Mouse (Mus musculus): ENCODE data around the gene Lmx1a.
A peak's percentile ranks its signal among the peaks of the same experiment; 100 is the strongest.

Gene Lmx1a

GRCm38 (mm10) chr1:167689232-167689261 lies at the start of gene Lmx1a:
TSS of gene Lmx1a (plus strand) at chr1:167689237.
- DNase-seq (ENCODE audit: inconsistent ontology term) = no peak

- DNase-seq (ENCODE audit: inconsistent ontology term) = peak; percentile 77
Measured at GRCm38 (mm10) chr1:167644866-167645537, 44.0 kb upstream of the Lmx1a start.

DNA sequence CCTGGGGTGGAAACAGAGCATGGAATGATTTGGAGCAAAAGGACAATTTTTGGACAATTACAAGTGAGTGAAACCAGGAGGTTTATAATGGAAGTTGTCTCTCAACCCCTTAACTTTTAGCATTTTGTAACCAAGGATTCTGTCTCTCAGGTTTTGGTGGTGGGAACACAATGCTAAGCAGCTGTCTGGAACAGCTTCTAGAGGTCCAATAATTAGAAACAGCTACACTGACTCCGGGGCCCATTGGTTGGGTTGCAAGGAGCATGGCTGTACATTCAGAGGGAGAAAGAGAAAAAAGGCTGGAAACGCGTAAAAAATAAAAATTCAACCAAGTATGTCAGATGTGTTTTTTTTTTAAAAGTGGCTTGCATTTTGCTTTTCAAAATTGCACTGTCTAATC lies 40.4 kb upstream of the Lmx1a start:
- no peak for DNase-seq (ENCODE audit: inconsistent ontology term)

DNA sequence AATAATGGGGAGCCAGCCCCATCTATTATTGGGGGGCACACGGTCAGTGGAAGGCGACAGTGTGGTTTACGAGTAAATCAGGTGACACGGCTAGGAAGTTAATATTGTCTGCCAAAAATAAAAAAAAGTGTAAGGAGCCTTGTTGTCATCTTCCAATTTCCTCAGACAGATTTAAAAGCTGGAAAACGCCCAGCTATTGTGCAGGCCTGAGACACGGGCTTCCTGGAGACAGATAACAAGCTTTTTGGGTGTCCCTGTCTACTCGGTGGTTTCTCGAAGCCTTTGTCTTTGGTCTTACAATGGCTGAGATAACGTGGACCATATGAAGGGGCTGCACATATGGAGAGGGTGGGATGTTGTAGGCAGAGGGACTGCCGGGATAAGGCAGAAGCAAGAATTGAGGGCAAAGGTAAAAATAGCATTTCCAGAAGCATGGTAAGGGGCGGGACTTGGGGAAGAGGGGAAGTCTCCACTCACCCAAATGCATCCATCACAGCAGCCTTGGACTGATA lies 39.9 kb upstream of the Lmx1a start:
- DNase-seq (ENCODE audit: inconsistent ontology term) = no peak

DNA sequence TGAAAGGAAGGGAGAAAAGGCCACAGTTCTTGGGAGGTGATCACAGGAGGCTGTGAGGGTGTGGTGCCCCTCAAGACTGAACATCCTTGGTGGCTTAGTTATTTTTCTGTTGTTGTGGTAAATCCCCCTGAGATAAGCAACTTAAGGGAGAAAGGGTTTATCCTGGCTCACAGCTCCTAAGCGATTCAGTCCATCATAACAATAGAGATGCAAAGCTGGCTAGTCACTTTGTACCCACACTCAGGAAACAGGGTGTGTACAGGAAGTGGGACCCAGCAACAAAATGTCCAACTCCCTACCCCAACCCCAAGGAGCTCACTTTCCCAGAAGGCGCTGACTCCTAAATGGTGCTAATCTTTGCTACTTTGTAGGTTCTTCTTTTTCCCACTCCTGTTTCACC lies 36.7 kb upstream of the Lmx1a start:
- DNase-seq (ENCODE audit: inconsistent ontology term) = no peak

- DNase-seq (ENCODE audit: inconsistent ontology term) = no peak
Measured at GRCm38 (mm10) chr1:167659065-167659464, 30.0 kb upstream of the Lmx1a start.

DNA sequence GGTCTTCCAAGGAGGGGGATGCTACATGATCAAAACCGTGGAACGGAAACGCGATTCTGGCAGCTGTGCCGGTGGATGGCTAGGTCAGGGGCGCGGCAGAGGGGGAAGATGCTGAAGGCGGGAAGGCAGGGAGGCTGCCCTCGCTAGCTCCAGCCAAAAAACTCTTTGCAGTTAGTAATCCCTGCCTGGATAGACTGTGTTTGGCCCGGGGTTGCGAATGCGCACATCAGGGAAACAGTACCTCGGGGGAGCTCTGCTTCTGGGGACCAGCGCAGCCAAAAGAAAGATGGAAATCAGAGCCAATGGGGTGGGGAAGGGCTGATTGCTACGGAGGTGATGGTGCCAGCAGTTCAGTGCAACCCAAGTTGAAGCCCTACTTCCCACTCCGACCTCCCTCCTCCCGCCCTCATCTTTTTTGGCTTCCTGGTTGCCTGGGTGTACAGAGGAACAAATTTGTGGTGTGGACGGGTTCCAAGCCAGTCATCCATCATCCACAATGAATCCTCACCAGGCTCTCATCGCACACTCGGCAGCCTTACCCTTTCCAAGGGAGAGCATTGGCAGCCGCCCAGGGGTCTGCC lies 28.4 kb upstream of the Lmx1a start:
- peak; percentile 96 for DNase-seq (ENCODE audit: inconsistent ontology term)

DNA sequence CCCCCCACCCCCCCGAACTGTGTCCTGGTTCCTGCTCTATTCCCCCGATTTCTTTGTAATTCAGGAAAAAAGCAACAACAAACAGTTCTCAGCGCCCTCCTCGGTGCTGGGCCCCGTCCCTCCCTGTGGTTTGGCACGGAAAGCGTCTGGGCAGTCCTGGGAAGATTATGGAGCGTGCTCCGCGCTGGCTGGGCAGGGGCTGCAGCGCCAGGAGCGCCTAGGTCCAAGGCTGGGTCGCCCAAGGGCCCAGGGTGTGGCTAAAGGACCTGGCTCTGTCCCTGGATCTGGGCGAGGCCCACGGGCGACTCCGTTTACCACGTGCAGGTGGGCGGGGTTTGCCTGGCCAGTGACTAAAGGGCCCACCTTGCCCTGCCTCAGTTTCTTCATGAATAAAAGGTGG lies 27.9 kb upstream of the Lmx1a start:
- DNase-seq (ENCODE audit: inconsistent ontology term) = no peak

- DNase-seq (ENCODE audit: inconsistent ontology term) = no peak
Measured at GRCm38 (mm10) chr1:167663136-167663535, 25.9 kb upstream of the Lmx1a start.

DNA sequence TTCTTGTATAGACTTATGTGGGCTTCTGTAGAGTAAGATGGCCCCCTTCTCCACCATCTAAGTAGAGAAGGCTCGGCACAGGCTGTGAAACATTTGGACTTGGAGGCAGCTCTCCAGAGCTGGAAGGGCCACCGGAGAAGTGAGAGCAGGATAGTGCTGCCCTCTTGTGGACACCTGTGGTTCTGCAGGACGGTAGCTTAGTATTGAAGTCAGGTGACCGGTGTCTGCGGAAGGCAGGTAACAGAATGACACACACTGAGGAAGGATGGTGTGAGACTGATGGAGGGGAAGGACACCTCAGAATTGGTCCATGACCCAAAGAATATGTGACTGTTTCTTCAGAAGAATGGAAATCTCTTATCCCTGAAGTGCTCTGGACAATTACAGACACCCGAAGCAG lies 19.2 kb upstream of the Lmx1a start:
- no peak for DNase-seq (ENCODE audit: inconsistent ontology term)

- no peak for DNase-seq (ENCODE audit: inconsistent ontology term)
Measured at GRCm38 (mm10) chr1:167672433-167672987, 16.5 kb upstream of the Lmx1a start.

GRCm38 (mm10) chr1:167679061-167679460 lies 10.0 kb upstream of the Lmx1a start:
- DNase-seq (ENCODE audit: inconsistent ontology term) = no peak

- DNase-seq (ENCODE audit: inconsistent ontology term) = no peak
Measured at GRCm38 (mm10) chr1:167688001-167688346, 1.1 kb upstream of the Lmx1a start.

- peak; percentile 46 for DNase-seq (ENCODE audit: inconsistent ontology term)
Measured at GRCm38 (mm10) chr1:167688347-167689231, 448 bp upstream of the Lmx1a start.

DNA sequence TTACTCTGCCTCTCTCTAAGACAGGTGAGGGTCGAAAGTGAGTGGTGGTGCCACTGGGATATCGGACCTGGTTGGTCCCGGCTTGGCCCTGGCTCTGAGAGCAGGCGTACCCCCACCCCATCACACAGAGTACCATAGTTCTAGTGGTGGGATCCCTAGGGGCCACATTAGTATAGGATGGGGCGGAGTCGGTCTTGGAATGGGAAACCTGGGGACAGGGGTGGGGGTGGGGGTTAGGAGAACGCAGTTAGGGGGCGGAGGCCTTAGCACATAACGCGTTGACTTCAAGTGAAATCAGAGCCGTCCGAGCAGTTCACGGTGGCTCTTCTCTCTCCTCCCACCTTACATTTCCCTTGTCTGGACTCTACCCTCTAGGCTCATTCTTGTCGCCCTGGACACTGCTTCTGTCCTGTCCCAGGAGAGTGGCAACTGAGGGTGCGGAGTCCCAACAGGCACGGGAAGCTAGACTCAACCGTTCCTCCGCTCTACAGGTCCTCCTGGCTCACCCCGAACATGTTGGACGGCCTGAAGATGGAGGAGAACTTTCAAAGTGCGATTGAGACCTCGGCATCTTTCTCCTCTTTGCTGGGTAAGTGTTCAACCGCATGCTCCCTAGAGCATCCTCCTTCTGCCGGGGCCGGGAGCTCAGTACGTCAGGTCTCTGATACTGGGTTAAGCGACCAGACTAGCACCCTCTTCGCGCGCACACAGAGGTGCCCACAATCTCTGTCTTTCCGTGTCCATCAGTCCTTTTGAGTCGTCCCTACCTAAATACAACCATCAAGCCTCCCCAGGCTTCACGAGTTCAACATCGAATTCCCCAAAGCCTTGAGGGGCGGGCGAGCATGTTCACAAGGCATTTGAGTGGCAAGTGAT lies 463 bp downstream of the Lmx1a start:
- no peak for DNase-seq (ENCODE audit: inconsistent ontology term)

DNA sequence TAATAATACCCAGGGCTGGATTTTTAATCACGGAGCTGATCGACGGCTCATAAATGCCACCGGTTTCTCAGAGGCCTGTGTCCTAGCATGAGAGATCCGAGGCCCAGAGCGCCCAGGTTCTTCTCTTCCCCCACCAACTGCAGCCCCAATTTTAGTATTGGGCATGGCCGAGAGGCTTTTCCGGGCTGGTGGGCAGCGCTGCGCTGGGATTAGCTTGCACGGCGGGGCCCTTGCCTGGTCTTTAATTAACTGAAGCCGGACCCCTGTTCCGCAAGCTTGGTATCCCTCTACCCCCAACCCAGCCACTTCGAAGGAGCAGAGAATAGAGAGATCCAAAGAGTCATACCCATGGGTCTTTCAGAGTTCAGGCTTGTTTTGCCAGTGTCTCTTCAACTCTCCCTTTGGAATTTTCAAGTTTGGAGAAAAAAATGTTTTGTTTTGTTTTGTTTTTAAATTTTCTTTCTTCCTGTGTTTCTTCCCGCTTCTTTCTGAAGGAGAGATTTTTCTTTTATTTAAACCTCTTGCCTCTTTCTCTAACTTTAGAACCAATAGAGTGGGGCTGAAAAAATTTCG lies 1.2 kb downstream of the Lmx1a start:
- no peak for DNase-seq (ENCODE audit: inconsistent ontology term)

GRCm38 (mm10) chr1:167690716-167691550 lies 1.9 kb downstream of the Lmx1a start:
- peak; percentile 11 for DNase-seq (ENCODE audit: inconsistent ontology term)

- DNase-seq (ENCODE audit: inconsistent ontology term) = peak; percentile 17
Measured at GRCm38 (mm10) chr1:167691911-167692682, 3.1 kb downstream of the Lmx1a start.

DNA sequence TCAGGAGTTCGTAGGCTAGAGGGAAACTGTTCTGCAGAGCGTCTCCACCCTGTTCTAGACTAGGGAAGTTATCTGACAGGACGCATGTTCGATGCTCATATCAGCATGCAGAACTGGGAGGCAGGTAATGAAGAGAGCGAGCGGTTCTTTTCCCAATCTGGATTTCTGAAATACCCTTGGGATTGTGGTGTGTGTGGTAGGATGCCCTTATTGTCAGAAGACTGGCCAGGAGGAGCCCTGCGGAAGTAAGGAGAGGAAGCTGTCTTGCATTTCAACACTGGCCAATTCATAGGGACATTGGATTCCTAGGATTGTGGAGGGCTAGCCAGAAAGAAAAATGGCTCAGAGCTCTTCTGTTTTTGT lies 3.6 kb downstream of the Lmx1a start:
- peak; percentile 5 for DNase-seq (ENCODE audit: inconsistent ontology term)

All from Muller cell, postnatal 12 days (primary cell).